In the genomic region with DNA sequence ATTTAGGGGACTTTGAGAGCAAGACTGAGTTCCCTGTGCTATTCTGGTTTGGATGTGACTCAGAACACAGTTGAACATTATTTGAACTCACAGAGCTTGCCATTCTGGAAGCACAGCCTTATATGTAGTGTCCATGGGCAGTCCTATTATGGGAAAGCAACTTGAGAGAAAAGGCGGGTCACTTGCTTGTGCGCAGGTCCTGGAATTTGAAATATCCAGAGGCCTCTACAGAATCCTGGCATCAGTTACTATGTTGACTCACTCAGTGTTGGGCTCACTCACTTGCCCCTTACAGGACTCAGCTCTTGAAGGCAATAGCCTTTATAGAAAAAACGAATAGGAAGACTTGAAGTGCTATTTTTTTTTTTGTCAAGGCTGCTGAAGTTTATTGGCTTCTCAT, we compare ENCODE assay signal across 7 mouse cellular contexts. TPM values are rescaled to one million over a fixed set of nuclear protein-coding genes. Genes with fewer than 3 reads are reported as not detected.
A peak's percentile ranks its signal among the peaks of the same experiment; 100 is the strongest.
DNase-seq lines count a peak whose midpoint lies in the region; ATAC-seq and TF ChIP-seq lines count a peak whose summit lies in the region.

A gene (plus strand): TSS at position 241 of the 400 bp plus-strand sequence.

- H3K4me1 ChIP-seq in embryonic facial prominence, embryonic 10.5 days = no peaks in the 10 kb centered on the region
- H3K4me1 ChIP-seq in neural tube, embryonic 14.5 days (ENCODE audit: control insufficient read depth, insufficient read depth, low read length) = no peaks in the 10 kb centered on the region
- no peaks in the 10 kb centered on the region for H3K4me1 ChIP-seq in thymus, adult 2 months (replicated peaks; ENCODE audit: control insufficient read depth, insufficient read depth, low read length)

- WGBS in embryonic facial prominence, embryonic 10.5 days = 70% methylated on average over 3 of the region's 3 CpGs
- WGBS in neural tube, embryonic 14.5 days = 62% methylated on average over 3 of the region's 3 CpGs
- 79% methylated on average over 3 of the region's 3 CpGs for WGBS in thymus, adult 2 months

- TF ChIP-seq POLR2A in thymus, adult 2 months (IDR thresholded peaks at IDR 0.05; ENCODE audit: control insufficient read depth, extremely low read depth, insufficient read depth, low read length, poor library complexity) = no peak

- no peak within 1 kb of the TSS for H3K4me3 ChIP-seq in embryonic facial prominence, embryonic 10.5 days
- no peak within 1 kb of the TSS for H3K4me3 ChIP-seq in neural tube, embryonic 14.5 days (ENCODE audit: low read depth, low read length)
- no peak within 1 kb of the TSS for H3K4me3 ChIP-seq in thymus, adult 2 months (ENCODE audit: control insufficient read depth, insufficient read depth, low read length)

- no peak for ATAC-seq in neural tube, embryonic 14.5 days (ENCODE audit: low read depth)
- ATAC-seq in erythroid progenitor cell, adult 5-6 weeks (replicated peaks; ENCODE audit: low FRiP score, poor library complexity, severe bottlenecking) = no peak

- H3K4me2 ChIP-seq in neural tube, embryonic 14.5 days (ENCODE audit: low read depth, low read length) = no peak within 1 kb of the TSS

- no peak within 1 kb of the TSS for H3K27ac ChIP-seq in embryonic facial prominence, embryonic 10.5 days (replicated peaks)
- no peak within 1 kb of the TSS for H3K27ac ChIP-seq in neural tube, embryonic 14.5 days (ENCODE audit: low read depth, low read length)
- H3K27ac ChIP-seq in thymus, adult 2 months (ENCODE audit: control insufficient read depth, insufficient read depth, low read length) = no peak within 1 kb of the TSS

- DNase-seq in adrenal gland, postnatal 10 days = no peak
- DNase-seq in embryonic facial prominence, embryonic 10.5 days (ENCODE audit: low spot score) = no peak
- DNase-seq in heart, adult 9 months (ENCODE audit: low spot score in 2 of 2) = peak; percentile 49 to 53
- DNase-seq in layer of hippocampus, postnatal 25 days (ENCODE audit: extremely low spot score in 1 of 2, low spot score in 1 of 2) = no peak
- no peak for DNase-seq in thymus, adult 2 months

- H3K9me3 ChIP-seq in embryonic facial prominence, embryonic 10.5 days = no peaks in the 10 kb centered on the region
- H3K9me3 ChIP-seq in neural tube, embryonic 14.5 days (ENCODE audit: control insufficient read depth, low read length) = no peaks in the 10 kb centered on the region

- no peaks in the 10 kb centered on the region for H3K27me3 ChIP-seq in embryonic facial prominence, embryonic 10.5 days (replicated peaks; ENCODE audit: low read depth, poor library complexity, severe bottlenecking)
- H3K27me3 ChIP-seq in neural tube, embryonic 14.5 days (ENCODE audit: control insufficient read depth, insufficient read depth, low read length) = no peaks in the 10 kb centered on the region
- no peaks in the 10 kb centered on the region for H3K27me3 ChIP-seq in thymus, adult 2 months (ENCODE audit: control insufficient read depth, insufficient read depth, low read length)

- TF ChIP-seq CTCF in thymus, adult 2 months (IDR thresholded peaks at IDR 0.05; ENCODE audit: borderline replicate concordance, control insufficient read depth, extremely low read depth, insufficient read depth, low read length, poor library complexity) = no peak

- H3K9ac ChIP-seq in neural tube, embryonic 14.5 days (replicated peaks; ENCODE audit: low read depth, low read length) = no peak within 1 kb of the TSS

- no peaks in the 10 kb centered on the region for H3K36me3 ChIP-seq in embryonic facial prominence, embryonic 10.5 days (replicated peaks)
- H3K36me3 ChIP-seq in neural tube, embryonic 14.5 days (ENCODE audit: control insufficient read depth, insufficient read depth, low read length) = no peaks in the 10 kb centered on the region
- no peaks in the 10 kb centered on the region for H3K36me3 ChIP-seq in thymus, adult 2 months (ENCODE audit: control insufficient read depth, insufficient read depth, low read length)

RNA-seq across cellular contexts. Expression of the gene that starts here (rescaled TPM):
- total RNA-seq in adrenal gland, postnatal 10 days (2021) = 10 to 100 TPM; 39.0 to 57.3 TPM
- 9.5 and 11.2 TPM in 2 replicates for polyA plus RNA-seq in embryonic facial prominence, embryonic 10.5 days (2016; fragmentation: Nextera tagmentation; extraction: Ambion mirVana)
- 10 to 100 TPM; 60.1 to 77.4 TPM for total RNA-seq in layer of hippocampus, postnatal 25 days (2021)
- 39.3 and 52.8 TPM in 2 replicates for polyA plus RNA-seq in neural tube, embryonic 14.5 days (2014; fragmentation: Nextera tagmentation; extraction: Ambion mirVana)
- 1.6 and 1.7 TPM in 2 replicates for polyA plus RNA-seq in thymus, adult 2 months (2012; rRNA removed)
- 1.4 TPM in 1 of 2 replicates, not detected in the other for total RNA-seq in erythroid progenitor cell, adult 5-6 weeks (2015; ENCODE audit: low replicate concordance)
- not detected in 2 replicates for total RNA-seq in erythroid progenitor cell, adult 5-6 weeks (2017; ENCODE audit: low replicate concordance)

Comparison
In these comparisons a context has a peak if more than half of its experiments do, and no peak if none do; other contexts are left out.
1. RNA of the gene that starts here (total RNA-seq): 60.1 to 77.4 TPM in layer of hippocampus, postnatal 25 days and 39.0 to 57.3 TPM in adrenal gland, postnatal 10 days; 1.4 TPM in erythroid progenitor cell, adult 5-6 weeks; every median in the first group is over 10 times any median in the second.
2. DNase-seq: peak in heart, adult 9 months (2 of 2); none in adrenal gland, postnatal 10 days (single experiment), embryonic facial prominence, embryonic 10.5 days (single experiment), layer of hippocampus, postnatal 25 days (0 of 2) and thymus, adult 2 months (single experiment).